Mouse (Mus musculus) lung, adult 2 months (tissue): ENCODE measurements at regions not wholly inside any gene's neighbourhood (a gene's known extent, or its start where the extent isn't known, plus 50 kb on each side); places are given as distances from the start of the nearest gene placed in this dataset.

ENCODE experiments used
- CTCF ChIP-seq: fragments of 200-500 bp; IDR thresholded peaks from 2 replicates; pipeline ENCODE4 v1.5.1; 2011; ENCODE audit warnings: mild to moderate bottlenecking, low read length, control low read depth; ENCODE audit not compliant: insufficient read depth
- POLR2A ChIP-seq: fragments of 200-500 bp; IDR thresholded peaks from 2 replicates; pipeline ENCODE4 v1.6.1; 2011; ENCODE audit warnings: low read depth, mild to moderate bottlenecking, control low read depth, low read length, borderline replicate concordance; ENCODE audit errors: extremely low read depth

DNA sequence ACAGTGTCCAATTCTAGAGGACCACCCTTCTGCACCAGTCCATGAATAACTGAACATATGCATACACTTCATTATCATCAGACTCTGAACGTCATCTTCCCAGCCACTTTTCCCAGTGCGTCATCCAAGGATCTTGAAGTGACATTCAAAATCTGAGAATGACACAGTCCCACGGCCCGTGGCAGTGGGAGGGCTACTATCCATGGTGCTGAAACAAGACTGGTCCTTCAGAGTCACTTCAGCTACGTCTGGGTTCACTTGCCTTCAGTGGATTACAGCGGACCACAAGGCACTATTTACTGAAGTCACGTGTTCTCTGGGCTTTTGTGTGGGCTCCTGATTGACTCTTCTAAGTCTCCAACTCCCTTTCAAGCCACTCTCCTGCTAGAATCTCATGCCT, 128.7 kb downstream of the Aipl1 start:
- TF ChIP-seq POLR2A (no peak), CTCF (no peak)
